Mouse (Mus musculus) CH12.LX (cell line): ENCODE measurements around the gene Tmbim4. TPM values are rescaled to one million over a fixed set of nuclear protein-coding genes. Genes with fewer than 3 reads are reported as not detected.

ENCODE experiments used
- DNase-seq: peaks from one replicate; pipeline ENCODE4 v3.0.0-alpha.2; 2013; ENCODE audit errors: extremely low read depth
- H3K27ac ChIP-seq: 2 replicates; pipeline ENCODE4 v1.5.1; 2012; ENCODE audit warnings: low read depth, mild to moderate bottlenecking, control low read depth, moderate library complexity; ENCODE audit not compliant: insufficient read depth
- H3K27me3 ChIP-seq: replicated peaks from 2 replicates; pipeline ENCODE3; 2012; ENCODE audit warnings: inconsistent platforms
- H3K36me3 ChIP-seq, 2 experiments: replicated peaks in 1 of 2; 2 replicates each; pipeline versions ENCODE3 to v1.6.1; 2012; ENCODE audit warnings: inconsistent platforms in 1 of 2, low read length in 1 of 2, mild to moderate bottlenecking in 1 of 2, mixed read lengths in 1 of 2, moderate library complexity in 1 of 2; ENCODE audit not compliant: control insufficient read depth in 1 of 2, insufficient read depth in 1 of 2
- H3K4me1 ChIP-seq, 2 experiments: 2 replicates each; pipeline ENCODE4 v1.6.1; 2012; ENCODE audit warnings: inconsistent platforms in 1 of 2, moderate library complexity in 1 of 2; ENCODE audit not compliant: insufficient read depth in 2 of 2, control insufficient read depth in 1 of 2
- H3K4me2 ChIP-seq: 2 replicates; pipeline ENCODE4 v1.6.1; 2012; ENCODE audit warnings: low read depth, mild to moderate bottlenecking, control low read depth; ENCODE audit not compliant: poor library complexity, insufficient read depth, severe bottlenecking
- H3K4me3 ChIP-seq, 3 experiments: fragments of 150-350 bp in 1 of 3; sonication (generic) in 1 of 3; replicated peaks in 1 of 3; 2 replicates each; pipeline versions ENCODE3 to v1.5.1; 2011 to 2012; ENCODE audit warnings: low read depth in 2 of 3, low read length in 2 of 3, mild to moderate bottlenecking in 2 of 3, moderate library complexity in 2 of 3, control low read depth in 1 of 3, improper control_type of control experiment in 1 of 3, inconsistent platforms in 1 of 3, mixed read lengths in 1 of 3; ENCODE audit not compliant: poor library complexity in 1 of 3
- H3K79me2 ChIP-seq: replicated peaks from 2 replicates; pipeline ENCODE4 v1.6.1; 2012; ENCODE audit warnings: mild to moderate bottlenecking, moderate library complexity; ENCODE audit not compliant: control insufficient read depth, poor library complexity, insufficient read depth, severe bottlenecking; ENCODE audit errors: extremely low read depth
- H3K9ac ChIP-seq: 2 replicates; pipeline ENCODE4 v1.6.1; 2012; ENCODE audit warnings: low read depth, mild to moderate bottlenecking, control low read depth, moderate library complexity; ENCODE audit not compliant: insufficient read depth
- H3K9me3 ChIP-seq: replicated peaks from 2 replicates; pipeline ENCODE3; 2012; ENCODE audit warnings: low read length, inconsistent platforms, mixed read lengths
- BHLHE40 ChIP-seq: IDR thresholded peaks from 2 replicates; pipeline ENCODE4 v1.6.1; 2011; ENCODE audit warnings: mild to moderate bottlenecking, low read depth, low read length, improper control_type of control experiment
- CHD1 ChIP-seq: IDR thresholded peaks from 2 replicates; pipeline ENCODE4 v1.6.1; 2012; ENCODE audit warnings: low read depth, low read length, improper control_type of control experiment, inconsistent platforms
- CHD2 ChIP-seq: IDR thresholded peaks from 2 replicates; pipeline ENCODE4 v1.6.1; 2011; ENCODE audit warnings: low read length, improper control_type of control experiment
- CTCF ChIP-seq, 2 experiments: IDR thresholded peaks in 1 of 2; conservative IDR thresholded peaks in 1 of 2; 2 replicates each; pipeline ENCODE4 v1.5.1; 2011 to 2012; ENCODE audit warnings: low read depth in 2 of 2, low read length in 2 of 2, improper control_type of control experiment in 1 of 2, inconsistent platforms in 1 of 2, mild to moderate bottlenecking in 1 of 2, moderate library complexity in 1 of 2
- ELF1 ChIP-seq: IDR thresholded peaks from 2 replicates; pipeline ENCODE4 v1.6.1; 2014; ENCODE audit warnings: low read depth, mild to moderate bottlenecking, inconsistent platforms, low read length, improper control_type of control experiment
- EP300 ChIP-seq: IDR thresholded peaks from 2 replicates; pipeline ENCODE4 v1.6.1; 2011; ENCODE audit warnings: low read length, improper control_type of control experiment
- ETS1 ChIP-seq: conservative IDR thresholded peaks from 2 replicates; pipeline ENCODE4 v1.6.1; 2012; ENCODE audit warnings: low read depth, mild to moderate bottlenecking, inconsistent platforms, low read length, improper control_type of control experiment, moderate library complexity
- GABPA ChIP-seq: IDR thresholded peaks from 2 replicates; pipeline ENCODE4 v1.6.1; 2012; ENCODE audit warnings: low read depth, low read length, improper control_type of control experiment, inconsistent platforms; ENCODE audit not compliant: insufficient replicate concordance
- IRF4 ChIP-seq: IDR thresholded peaks from 2 replicates; pipeline ENCODE4 v1.6.1; 2014; ENCODE audit warnings: low read depth, mild to moderate bottlenecking, inconsistent platforms, low read length, improper control_type of control experiment
- JUN ChIP-seq: IDR thresholded peaks from 2 replicates; pipeline ENCODE4 v1.6.1; 2011; ENCODE audit warnings: low read depth, mild to moderate bottlenecking, low read length, improper control_type of control experiment, moderate library complexity; ENCODE audit not compliant: insufficient read depth
- JUND ChIP-seq: conservative IDR thresholded peaks from 2 replicates; pipeline ENCODE4 v1.6.1; 2011; ENCODE audit warnings: low read depth, low read length, improper control_type of control experiment
- MAX ChIP-seq: IDR thresholded peaks from 2 replicates; pipeline ENCODE4 v1.6.1; 2011; ENCODE audit warnings: low read length, improper control_type of control experiment
- MAZ ChIP-seq: IDR thresholded peaks from 2 replicates; pipeline ENCODE4 v1.6.1; 2012; ENCODE audit warnings: low read depth, mild to moderate bottlenecking, inconsistent platforms, low read length, improper control_type of control experiment, moderate library complexity
- MEF2A ChIP-seq: IDR thresholded peaks from 2 replicates; pipeline ENCODE4 v1.6.1; 2014; ENCODE audit warnings: low read depth, mild to moderate bottlenecking, inconsistent platforms, low read length, improper control_type of control experiment, borderline replicate concordance
- MXI1 ChIP-seq: IDR thresholded peaks from 2 replicates; pipeline ENCODE4 v1.6.1; 2011; ENCODE audit warnings: mild to moderate bottlenecking, low read depth, low read length, improper control_type of control experiment
- NELFE ChIP-seq: IDR thresholded peaks from 2 replicates; pipeline ENCODE4 v1.6.1; 2011; ENCODE audit warnings: low read depth, low read length, improper control_type of control experiment
- NRF1 ChIP-seq: IDR thresholded peaks from 2 replicates; pipeline ENCODE4 v1.6.1; 2014; ENCODE audit warnings: low read depth, mild to moderate bottlenecking, inconsistent platforms, low read length, improper control_type of control experiment, moderate library complexity
- PAX5 ChIP-seq: IDR thresholded peaks from 2 replicates; pipeline ENCODE4 v1.6.1; 2012; ENCODE audit warnings: low read length, inconsistent platforms, mixed read lengths
- POLR2A ChIP-seq: IDR thresholded peaks from 2 replicates; pipeline ENCODE4 v1.6.1; 2011; ENCODE audit warnings: low read depth, mild to moderate bottlenecking, improper control_type of control experiment, low read length
- RAD21 ChIP-seq: IDR thresholded peaks from 2 replicates; pipeline ENCODE4 v1.6.1; 2011; ENCODE audit warnings: low read depth, mild to moderate bottlenecking, low read length, improper control_type of control experiment, moderate library complexity
- SMC3 ChIP-seq: IDR thresholded peaks from 2 replicates; pipeline ENCODE4 v1.6.1; 2011; ENCODE audit warnings: low read depth, low read length, improper control_type of control experiment
- TCF12 ChIP-seq: IDR thresholded peaks from 2 replicates; pipeline ENCODE4 v1.6.1; 2014; ENCODE audit warnings: low read depth, mild to moderate bottlenecking, inconsistent platforms, low read length, improper control_type of control experiment
- USF1 ChIP-seq: IDR thresholded peaks from 2 replicates; pipeline ENCODE4 v1.6.1; 2014; ENCODE audit warnings: low read depth, mild to moderate bottlenecking, inconsistent platforms, low read length, improper control_type of control experiment
- ZC3H11A ChIP-seq: IDR thresholded peaks from 2 replicates; pipeline ENCODE4 v1.6.1; 2012; ENCODE audit warnings: low read depth, mild to moderate bottlenecking, inconsistent platforms, low read length, improper control_type of control experiment
- ZKSCAN1 ChIP-seq: IDR thresholded peaks from 2 replicates; pipeline ENCODE4 v1.6.1; 2012; ENCODE audit warnings: low read depth, inconsistent platforms, low read length, improper control_type of control experiment, borderline replicate concordance
- ZMIZ1 ChIP-seq: IDR thresholded peaks from 2 replicates; pipeline ENCODE4 v1.6.1; 2012; ENCODE audit warnings: low read depth, mild to moderate bottlenecking, inconsistent platforms, low read length, improper control_type of control experiment
- ZNF384 ChIP-seq: IDR thresholded peaks from 2 replicates; pipeline ENCODE4 v1.6.1; 2012; ENCODE audit warnings: low read depth, low read length, improper control_type of control experiment, inconsistent platforms
- dilution Hi-C: fragments of 300-500 bp; cut with MboI; formaldehyde crosslinking; loops from 2 replicates; pipeline ENCODE4 v1.14.3; 2020; ENCODE audit warnings: low sequenced_read_pairs; ENCODE audit not compliant: extremely low pct_unique_long_range_greater_than_20kb, extremely low pct_ligation_motif_present
- in situ Hi-C: fragments of 300-500 bp; cut with MboI; formaldehyde crosslinking; loops from 3 replicates; pipeline ENCODE4 v1.14.3; 2019; ENCODE audit warnings: low sequenced_read_pairs, low pct_ligation_motif_present, low pct_unique_long_range_greater_than_20kb, mixed read lengths
- polyA plus RNA-seq: library from polyadenylated mRNA; unstranded; fragments of >175 nt; gene quantifications from 2 replicates; pipeline ENCODE4 v1.2.1, GENCODE M21; 2012; ENCODE audit warnings: low read depth; ENCODE audit not compliant: insufficient read length
- total RNA-seq, 2 experiments: library from RNA; depleted of rRNA; stranded (reverse); fragments of 300-350 nt in 1 of 2; fragments of >200 nt in 1 of 2; gene quantifications; 2 replicates each; pipeline ENCODE4 v1.2.3; 2012 to 2014

Gene Tmbim4
- total and polyA plus RNA-seq, 3 experiments: 97.8 to 113 (median 112) TPM

DNA sequence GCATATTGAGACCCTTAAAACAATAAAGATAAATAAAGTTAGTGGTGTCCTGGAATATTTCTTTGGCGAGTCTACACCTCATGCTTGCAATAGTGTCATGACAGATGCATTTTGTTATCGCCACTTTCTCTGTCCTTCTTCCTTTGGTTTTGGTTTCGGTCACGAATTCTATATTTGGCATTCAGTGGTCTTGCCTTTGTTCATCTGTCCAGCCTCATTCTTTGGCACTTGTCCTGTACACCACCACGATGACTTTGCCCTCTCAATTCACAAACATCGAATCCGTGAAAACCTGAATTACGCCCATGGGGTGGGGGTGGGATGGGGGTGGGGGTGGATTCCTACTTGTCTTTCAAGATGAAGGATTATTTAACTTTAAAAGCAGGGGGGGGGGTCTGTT is 6.6 kb downstream of the Tmbim4 start:
- Histone ChIP-seq H3K4me1 (peaks cover 3 to 5% of the 10 kb centered on the region in 2 experiments; a peak in 2 of 4 replicates), H3K36me3 (peaks cover 3 to 22% of the 10 kb centered on the region in 2 experiments), H3K27ac (no peak overlapping the region), H3K79me2 (peaks cover 33% of the 10 kb centered on the region), H3K4me3 (peak overlapping the region; percentile 72 to 100 (median 97)), H3K9me3 (peaks cover 4% of the 10 kb centered on the region), H3K27me3 (peaks cover 4% of the 10 kb centered on the region), H3K4me2 (peak overlapping the region; percentile 92), H3K9ac (peak overlapping the region; percentile 97)
- dilution Hi-C loops: no loop called here
- in situ Hi-C loops: no loop called here
- DNase-seq: no peak
- TF ChIP-seq NELFE (no peak), CTCF (conservative IDR thresholded peaks at IDR 0.05 in 1 of 2, IDR thresholded peaks at IDR 0.05 in 1 of 2; ENCODE audit: low read depth in 2 of 2, low read length in 2 of 2) (no peak), CHD2 (no peak), PAX5 (no peak), MAZ (no peak), IRF4 (peak; percentile 44; the same call in 1 of the 2 replicates), NRF1 (no peak), POLR2A (no peak), ZNF384 (no peak), USF1 (no peak), ZC3H11A (no peak), ETS1 (no peak), ZKSCAN1 (no peak), GABPA (no peak), ELF1 (no peak), SMC3 (no peak), BHLHE40 (peak; percentile 53; the same call in 1 of the 2 replicates), MEF2A (peak; percentile 88), TCF12 (no peak), MAX (no peak), ZMIZ1 (no peak), MXI1 (no peak), JUND (no peak), JUN (no peak), CHD1 (no peak), EP300 (no peak; the same call in 1 of the 2 replicates), RAD21 (no peak)
